Mouse (Mus musculus): ENCODE measurements around the gene Kdm6b.

The Kdm6b gene

DNA sequence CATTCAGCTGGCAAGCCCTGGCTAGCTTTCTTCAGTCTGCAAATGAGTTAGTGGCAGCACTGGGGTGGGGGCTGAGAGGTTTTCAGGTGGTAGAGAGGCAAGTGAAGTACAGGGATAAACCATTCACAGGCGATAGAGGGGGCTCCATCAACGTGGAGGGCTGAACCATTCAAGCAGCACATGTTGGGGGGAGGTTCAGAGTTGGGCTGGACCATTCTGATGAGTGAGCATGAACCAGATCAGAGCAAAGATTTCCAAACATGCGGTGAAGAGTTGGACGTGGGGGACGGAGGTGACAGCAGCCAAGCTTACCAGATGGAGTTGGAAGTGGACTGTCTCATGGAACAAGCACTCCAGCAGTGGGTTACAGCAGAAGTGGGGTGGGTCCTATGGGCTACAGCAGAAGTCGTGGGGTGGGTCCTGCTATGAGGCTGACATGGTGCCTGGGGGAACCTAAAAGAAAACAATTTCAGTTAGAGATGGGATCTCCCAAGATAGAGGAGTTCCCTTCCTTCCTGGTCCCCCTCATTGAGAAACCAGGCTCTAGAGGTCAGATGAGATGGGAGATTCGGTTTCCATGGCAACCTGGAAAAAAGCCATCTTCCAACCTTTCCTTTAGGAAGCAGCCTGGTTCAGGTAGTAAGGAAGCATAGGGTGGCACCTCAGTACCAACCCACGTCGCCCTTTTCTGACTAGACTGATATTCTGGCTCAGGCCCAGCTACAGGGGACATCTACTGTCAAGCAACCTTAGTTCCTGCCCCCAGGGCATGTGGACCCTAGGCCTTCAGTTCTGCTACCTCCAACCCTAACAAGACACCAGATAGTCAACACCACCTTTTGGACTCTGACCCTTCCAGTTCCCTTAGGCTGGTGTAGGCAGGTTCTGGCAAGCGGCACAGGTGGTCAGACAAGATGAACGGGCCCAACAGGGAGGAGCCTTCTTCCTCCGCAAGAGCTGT is at the start of gene Kdm6b:
Gene Kdm6b (minus strand): TSS at position 455 of the 961 bp plus-strand sequence.
- peak; percentile 55 for DNase-seq (ENCODE audit: low read depth, low spot score)

DNA sequence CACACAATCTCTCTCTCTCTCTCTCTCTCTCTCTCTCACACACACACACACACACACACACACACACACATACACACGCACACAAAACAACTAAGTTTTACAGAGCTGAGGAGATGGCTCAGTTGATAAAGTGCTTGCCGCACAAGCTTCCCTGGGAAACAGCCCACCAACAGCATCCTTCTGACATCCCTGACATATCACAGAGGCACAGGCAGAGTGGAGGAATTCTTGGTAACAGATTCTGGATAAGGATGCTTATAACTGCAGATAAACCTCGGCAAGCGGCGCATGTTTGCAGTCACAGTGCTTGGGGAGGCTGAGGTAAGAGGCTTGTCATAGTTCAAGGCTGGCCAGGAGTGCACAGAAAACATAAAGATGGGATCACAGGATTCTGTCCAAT is 48.1 kb upstream of the Kdm6b start:
- no peak for DNase-seq (ENCODE audit: low read depth, low spot score)

DNA sequence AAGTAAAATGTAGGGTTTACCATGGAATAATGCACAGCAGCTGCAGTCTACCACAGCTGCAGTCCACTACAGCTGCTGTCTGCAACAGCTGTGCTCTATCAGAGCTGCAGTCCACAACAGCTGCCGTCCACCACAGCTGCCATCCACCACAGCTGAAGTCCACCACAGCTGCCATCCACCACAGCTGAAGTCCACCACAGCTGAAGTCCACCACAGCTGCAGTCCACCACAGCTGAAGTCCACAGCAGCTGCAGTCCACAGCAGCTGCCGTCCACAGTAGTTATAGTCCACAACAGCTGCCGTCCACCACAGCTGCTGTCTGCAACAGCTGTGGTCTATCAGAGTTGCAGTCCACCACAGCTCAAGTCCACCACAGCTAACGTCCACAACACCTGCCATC is 46.4 kb upstream of the Kdm6b start:
- DNase-seq (ENCODE audit: low read depth, low spot score), result no peak

DNA sequence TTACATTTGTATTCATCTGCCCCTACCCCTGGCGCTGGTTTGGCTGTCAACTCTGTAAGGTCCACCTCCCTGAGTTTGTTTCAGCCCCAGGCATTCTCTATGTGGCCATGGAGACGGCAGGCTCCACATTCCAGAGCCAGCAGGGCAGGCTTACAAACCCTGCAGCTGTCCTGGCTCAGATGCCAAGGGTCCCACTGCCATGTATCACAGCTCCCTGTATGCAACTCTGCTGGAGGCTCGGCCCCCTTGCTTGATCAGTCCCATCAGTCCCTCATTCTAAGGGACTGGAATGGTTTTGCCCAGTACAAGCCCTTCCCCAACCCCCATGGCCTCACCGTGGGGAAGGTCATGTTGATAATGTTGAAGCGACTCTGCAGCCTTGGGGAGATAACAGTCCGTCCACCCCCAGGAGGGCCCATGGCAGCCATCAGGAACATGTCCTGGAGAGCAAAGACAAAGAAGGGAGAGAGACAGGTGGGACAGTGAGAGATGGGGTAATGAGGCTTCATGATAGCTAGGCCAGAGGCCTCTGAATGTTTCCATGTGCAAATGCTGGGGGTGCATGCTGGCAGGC is 43.6 kb upstream of the Kdm6b start:
- no peak for DNase-seq (ENCODE audit: low read depth, low spot score)

DNA sequence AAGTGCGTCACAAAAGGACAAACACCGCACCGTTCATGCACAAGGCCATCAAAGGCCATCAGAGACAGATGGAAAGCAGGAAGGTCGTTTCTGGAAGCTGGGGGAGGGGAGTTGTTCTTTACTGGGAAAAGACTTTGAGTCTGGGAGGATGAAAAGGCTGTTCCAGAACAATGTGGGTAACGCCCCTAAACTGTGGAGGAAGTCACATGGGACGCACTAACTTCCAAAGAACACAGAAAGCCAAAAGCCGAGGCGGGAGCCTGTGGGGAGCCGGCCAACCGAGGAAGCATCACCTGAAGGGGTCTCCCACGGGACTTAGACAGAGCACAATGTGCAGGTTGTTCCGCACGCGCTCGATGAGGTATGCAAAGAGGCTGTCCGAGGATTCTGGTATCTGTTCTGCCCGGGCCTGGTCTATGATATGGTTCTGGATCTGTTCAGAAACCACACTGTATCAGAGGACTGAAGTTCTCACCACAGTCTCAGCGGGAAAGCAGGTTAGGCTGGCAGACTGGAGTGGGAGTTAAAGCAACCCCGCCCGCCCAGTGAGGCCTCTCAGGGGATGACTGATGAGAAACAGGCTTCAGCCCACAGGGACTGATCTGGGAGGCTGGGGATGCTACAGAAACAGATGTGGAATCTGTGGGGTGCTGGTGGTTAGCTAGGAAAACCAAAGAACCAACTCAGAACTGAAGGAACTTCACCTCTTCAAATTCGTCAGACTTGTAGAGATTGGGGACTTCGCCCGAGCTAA is 38.8 kb upstream of the Kdm6b start:
- DNase-seq (ENCODE audit: low read depth, low spot score), result no peak

DNA sequence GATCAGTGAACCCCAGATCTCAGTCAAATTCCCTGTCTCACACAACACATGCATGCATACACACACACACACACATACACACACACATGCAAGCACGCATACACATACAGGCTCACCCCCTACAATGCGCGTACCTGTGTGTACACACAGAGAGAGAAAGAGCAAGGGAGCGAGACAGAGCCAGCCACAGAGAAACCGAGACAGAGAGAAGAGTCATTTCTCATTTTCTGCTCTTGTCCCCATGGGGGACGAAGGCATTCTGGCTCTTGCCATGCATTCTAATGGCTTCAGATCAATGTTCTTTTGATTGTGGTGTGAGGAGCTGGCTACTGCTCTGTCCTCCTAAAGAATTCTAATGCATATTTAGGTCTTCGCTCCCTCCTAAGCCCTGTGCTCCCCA is 33.8 kb upstream of the Kdm6b start:
- no peak for DNase-seq (ENCODE audit: low read depth, low spot score)

DNA sequence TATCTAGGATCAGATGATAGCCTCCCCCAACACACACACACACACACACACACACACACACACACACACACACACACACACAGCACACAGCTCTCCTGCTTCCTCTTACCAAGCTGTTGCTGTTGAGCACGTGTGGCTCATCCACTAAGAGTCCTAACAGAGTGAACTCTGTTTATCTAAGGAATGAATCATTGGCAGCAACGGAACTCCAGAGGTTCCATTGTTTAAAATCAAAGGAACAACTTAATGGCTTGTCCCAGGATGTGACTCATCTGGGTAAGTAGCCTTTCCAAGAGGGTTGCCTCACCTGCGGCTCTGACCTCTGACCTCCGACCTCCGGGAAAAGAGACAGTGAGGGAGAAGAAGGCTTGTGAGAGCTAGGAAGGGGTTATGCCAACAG is 29.9 kb upstream of the Kdm6b start:
- peak; percentile 89 for DNase-seq (ENCODE audit: low read depth, low spot score)

DNA sequence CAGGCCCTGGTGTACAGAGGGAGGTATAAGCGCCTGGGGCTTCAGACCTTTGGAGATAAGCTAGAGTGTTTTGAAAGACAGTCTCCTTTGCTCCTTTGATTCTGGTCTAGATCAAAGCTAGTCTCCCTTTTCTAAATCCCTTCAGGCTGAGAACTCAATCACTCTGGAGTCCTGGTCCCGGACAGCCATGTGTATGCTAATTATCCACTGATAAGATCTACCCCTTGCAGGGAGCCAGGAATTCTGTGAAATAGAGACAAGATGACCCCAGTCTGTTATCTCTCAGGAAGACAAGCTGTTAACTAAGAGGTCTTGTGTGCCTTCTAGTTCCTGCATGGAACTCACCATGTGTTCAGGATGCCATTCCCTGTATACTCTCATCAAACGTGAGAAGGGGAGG is 23.8 kb upstream of the Kdm6b start:
- no peak for DNase-seq (ENCODE audit: low read depth, low spot score)

DNA sequence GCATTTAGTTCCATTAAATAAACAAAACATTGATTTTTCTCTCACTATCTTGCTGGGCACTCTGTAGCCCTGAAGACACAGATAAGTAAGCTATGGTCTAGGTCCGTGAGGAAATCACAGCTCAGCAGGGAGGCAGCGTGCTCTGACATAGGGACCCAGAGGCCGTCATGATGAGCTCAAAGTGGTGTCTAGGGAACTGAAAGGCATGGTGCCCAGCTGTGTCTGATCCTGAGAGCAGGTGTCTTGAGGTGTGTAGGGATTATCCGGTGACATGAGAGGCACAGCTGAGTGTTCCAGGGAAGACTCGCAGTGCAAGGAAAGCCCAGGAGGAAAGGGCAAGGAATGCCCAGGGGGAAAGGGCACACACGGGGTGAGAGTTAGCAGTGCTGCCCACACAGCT is 19.7 kb upstream of the Kdm6b start:
- no peak for DNase-seq (ENCODE audit: low read depth, low spot score)

DNA sequence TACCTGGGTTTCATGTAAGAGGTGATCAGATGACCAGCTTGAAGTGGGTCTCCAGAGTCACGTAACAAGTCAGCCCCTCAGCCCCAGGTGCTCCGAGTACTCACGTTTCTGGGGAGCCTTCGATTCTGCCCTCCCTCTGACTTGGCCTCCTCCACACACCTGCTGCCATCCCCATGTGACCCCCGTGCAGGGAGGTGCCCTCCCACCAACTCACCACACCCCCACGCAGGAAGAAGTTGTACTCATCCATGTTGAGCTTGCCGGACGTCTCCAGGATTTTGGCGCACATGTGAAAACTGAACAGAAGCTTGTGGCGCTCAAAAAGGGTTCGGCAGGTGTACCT is 19.1 kb upstream of the Kdm6b start:
- no peak for DNase-seq (ENCODE audit: low read depth, low spot score)

DNA sequence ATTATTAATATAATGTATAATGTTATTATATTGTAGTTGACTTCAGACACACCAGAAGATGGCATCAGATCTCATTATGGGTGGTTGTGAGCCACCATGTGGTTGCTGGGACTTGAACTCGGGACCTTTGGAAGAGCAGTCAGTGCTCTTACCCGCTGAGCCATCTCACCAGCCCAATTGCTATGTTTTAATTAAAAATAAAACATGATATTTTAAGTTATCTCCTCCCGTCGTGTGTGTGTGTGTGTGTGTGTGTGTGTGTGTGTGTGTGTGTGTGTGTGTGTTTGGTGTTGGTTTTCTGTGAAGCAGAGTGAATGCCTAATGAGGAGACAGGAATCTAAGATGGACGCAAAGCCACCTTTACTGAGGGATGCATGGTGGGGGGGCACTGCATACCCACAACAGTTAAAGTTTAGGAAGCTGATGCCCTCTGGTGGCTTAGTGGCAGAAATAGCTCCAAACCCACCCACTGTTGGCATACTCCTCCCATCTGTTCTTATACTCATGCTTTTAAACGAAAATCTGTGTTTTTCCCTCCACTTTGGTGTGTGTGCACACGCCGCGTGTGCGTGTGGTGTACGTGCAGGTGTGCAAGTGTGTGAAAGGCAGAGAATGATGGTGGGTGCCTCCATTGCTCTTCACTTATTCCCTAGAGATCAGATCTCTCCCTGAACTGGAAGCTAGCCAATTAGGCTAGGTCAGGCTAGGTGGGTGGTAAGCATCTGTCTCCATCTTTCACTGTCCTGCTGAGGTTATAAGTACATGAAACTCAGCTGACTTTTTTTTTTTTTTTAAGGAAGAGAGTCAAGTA is 18.6 kb upstream of the Kdm6b start:
- peak; percentile 88 for DNase-seq (ENCODE audit: low read depth, low spot score)

DNA sequence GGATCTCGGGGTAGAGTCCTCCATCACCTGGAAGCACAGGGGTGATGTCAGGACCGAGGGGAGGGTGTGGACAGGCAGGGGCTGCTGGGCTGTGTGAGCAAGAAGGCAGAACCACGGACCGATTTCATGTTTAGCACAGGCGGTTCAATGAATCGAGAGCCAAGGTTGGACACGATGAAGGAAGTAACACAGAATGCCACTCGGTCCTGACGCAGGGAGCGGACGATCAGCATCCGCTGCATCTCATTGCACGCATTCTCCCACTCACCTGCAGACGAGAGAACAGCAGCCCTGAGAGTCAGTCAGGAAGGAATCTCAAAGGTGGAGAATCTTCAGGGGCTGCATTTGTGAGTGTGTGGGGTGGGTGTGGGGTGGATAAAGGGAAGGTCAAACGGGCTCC is 17.2 kb upstream of the Kdm6b start:
- DNase-seq (ENCODE audit: low read depth, low spot score), result no peak

DNA sequence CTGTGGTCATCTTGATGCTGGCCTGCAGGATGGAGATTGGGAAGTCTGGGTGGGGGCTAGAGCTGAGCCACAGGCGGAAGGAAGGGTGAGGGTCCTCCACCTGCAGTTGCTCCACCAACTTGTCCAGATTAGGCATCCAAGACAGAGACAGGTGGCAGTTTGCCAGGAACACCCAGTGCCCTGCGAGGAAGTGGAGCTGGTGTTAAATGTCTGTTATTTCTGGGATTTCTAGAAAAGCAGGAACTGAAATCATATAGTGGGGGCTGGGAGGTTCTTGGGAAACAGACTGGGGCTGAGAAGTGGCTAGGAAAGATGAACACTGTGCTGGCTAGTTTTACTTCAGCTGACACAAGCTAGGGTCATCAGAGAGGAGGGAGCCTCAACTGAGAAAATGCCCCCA is 15.8 kb upstream of the Kdm6b start:
- no peak for DNase-seq (ENCODE audit: low read depth, low spot score)

DNA sequence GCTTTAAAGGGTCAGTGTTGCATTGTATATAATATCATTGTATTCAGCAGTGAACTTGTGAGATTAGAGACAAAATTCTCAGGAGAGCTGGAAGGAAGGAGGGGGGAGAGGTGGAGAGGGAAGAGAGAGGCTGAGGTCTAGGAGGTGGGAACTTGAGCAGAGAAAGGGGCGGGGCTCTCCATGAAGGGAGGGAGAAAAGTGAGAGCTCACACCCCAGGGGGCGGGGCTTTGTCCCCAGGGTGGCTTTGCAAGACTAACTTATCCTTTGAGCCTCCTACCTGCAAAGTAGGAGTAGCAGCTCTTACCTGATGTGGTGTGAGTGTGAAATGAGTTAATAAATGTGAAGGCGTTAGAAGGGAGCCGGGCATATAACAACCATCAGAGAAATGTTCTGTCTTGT is 15.3 kb upstream of the Kdm6b start:
- DNase-seq (ENCODE audit: low read depth, low spot score), result peak; percentile 39

DNA sequence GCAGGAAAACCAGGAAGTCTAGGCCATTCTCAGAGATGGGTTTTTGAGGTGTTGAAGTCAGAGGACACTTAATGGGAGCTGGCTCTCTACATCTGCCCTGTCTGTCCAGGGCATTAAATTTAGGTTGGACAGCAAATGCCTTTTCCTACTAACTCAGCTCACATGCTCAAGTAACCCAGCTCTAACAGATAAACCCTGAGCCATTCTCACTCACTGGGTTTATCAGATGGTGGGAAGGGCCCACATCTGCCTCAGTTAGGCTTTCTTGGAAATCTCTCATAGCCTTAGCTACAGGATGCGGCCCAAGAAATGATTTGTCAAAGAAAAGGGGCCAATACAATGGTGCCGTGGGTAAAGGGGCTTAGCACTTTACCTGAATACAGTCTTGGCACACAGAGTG is 12.8 kb upstream of the Kdm6b start:
- no peak for DNase-seq (ENCODE audit: low read depth, low spot score)

DNA sequence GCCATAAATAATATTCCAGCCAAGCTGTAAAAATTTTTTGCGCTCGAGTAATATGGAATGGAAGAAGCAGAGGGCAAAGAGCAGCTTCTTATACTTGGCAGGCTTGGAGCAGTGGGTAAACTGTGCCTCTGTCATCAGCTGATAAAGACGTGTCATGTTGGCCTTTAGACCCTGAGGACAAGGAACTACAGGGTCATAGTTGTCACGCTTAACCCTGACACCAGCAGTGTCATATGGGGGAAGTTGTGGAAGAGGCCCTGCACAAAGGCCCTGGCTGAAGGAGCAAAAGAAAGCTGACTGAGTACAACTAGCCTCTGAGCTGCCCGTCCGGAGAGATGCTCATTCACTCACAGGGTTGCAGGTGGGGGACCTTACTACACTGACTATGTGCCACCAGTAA is 10.4 kb upstream of the Kdm6b start:
- no peak for DNase-seq (ENCODE audit: low read depth, low spot score)

DNA sequence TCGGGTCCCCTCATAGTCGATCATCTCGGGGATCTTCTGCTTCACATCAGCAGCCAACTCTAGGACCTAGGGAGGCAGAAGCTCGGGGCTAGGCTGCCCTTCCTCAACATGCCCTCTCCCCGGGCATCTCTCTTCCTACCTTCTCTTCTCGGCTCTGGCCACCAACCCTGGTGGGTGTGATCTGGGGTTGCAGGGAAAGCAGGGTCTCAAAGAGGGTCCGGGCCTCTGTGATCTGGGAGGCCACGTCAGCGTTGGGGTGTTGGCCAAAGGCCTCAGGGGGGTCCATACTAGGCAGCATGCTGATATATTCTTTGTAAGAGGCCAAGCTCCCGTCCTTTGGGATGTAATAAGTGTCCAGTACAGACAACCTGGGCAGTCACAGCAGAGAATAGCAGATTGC is 9.4 kb upstream of the Kdm6b start:
- DNase-seq (ENCODE audit: low read depth, low spot score), result no peak

DNA sequence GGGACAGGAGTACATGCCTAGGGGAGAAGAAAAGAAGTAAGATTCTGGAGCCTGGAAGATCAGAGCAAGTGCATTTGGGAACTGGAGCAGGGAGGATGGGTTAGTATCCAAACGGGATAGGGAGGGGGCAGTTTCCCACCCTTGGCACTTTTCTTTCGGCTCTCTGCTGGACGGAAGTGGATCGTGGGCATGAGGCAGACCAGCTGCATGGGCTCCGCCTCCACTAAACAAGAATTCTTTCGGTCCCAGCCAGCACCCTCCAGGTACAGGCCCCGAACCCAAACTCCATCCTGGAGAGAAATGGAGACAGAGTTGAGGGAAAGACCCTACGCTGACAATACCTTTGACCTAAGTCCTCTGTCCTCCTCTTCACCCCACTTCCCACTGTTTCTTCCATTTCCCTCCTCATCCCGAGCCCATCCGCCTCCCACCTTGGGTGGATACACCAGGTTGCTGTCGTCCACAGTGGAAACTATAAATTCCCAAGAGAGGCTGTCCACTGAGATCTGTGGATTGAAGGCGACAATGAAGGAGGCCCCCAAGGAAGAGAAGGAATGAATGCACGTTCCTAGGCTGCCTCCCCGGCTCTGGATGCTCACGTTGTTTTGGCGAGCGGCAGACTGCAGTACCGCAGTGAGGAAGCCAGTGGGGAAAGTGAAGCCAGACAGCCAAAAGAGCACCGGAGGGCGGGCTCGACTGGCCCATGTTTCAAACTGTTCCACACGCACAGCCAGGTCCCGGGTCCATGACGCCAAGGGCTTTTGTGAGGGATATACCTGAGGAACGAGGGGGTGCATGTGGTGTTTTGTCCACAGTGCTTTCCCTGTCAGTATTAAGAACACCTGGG is 7.9 kb upstream of the Kdm6b start:
- DNase-seq (ENCODE audit: low read depth, low spot score), result no peak

DNA sequence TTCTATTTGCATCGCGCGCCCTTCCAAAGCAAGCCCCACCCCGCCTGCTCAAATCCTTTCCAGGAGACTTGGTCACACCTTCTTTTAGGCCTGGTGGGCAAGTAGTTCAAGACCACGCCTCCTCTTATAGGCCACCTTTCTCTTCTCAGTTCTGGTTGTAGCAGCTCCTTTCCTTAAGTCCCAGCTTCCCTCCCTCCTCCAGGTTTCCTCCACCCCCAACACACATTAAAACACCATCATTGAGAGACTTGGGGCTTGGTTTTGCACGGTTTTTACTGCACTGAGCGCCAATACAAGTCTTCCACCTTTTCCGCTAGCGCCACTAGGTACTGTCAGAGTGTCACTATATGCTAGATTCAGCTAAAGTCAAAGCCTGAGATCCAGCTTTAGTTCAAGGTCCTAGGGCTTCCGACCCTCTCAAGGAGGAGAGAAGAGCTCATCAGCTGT is 7.1 kb upstream of the Kdm6b start:
- DNase-seq (ENCODE audit: low read depth, low spot score), result no peak

DNA sequence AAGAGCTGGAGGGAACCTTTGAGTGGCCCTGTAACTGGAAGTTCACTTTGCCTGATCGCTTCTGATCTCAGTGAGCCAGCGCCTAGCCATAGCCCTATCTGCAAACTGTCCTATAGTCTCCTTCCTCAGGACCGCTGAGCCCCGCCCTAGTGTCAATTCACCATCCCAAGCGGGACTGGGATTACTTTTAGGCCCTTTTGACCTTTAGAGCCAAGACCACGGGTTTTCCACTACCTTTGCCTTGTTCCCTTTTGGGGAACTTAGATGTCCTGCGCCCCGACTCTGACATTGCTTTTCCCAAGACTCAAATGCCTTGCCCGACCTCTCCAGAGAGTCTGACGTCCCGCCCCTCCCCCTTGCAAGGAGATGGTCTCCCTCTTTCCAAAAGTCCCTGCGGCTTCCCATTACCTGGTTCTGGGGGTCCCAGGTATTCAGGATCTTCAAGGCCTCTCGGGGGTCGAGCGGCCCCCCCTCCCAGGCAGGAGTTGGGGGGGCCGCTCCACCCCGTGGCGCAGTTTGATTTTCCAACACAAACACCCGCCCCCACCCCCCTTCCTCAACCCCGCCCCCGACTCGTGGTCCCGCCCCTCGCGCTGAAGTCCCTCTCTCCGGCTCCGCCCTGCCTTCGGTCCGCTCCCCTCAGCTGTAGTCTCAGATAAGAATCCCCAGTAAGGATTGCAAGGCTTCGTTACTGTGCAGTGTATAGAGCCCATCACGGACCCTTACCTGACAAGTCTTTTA is 6.5 kb upstream of the Kdm6b start:
- DNase-seq (ENCODE audit: low read depth, low spot score), result peak; percentile 71
